Mouse (Mus musculus) CH12F3 (cell line): ENCODE data around the gene Kirrel3.

Experiments used
- in situ Hi-C: fragments of 300-500 bp; cut with MboI; formaldehyde crosslinking; loops from 2 replicates; pipeline ENCODE4 v1.14.3; 2020; ENCODE audit warnings: low sequenced_read_pairs

Gene Kirrel3

GRCm38 (mm10) chr9:34875238-34875637 is 389.5 kb downstream of the Kirrel3 start:
- in situ Hi-C loops, result no loop called here

- in situ Hi-C loops, result no loop called here
Observed at GRCm38 (mm10) chr9:34877186-34877585, 391.5 kb downstream of the Kirrel3 start.

GRCm38 (mm10) chr9:34877799-34878198 is 392.1 kb downstream of the Kirrel3 start:
- in situ Hi-C loops, result no loop called here

- in situ Hi-C loops, result no loop called here
Observed at GRCm38 (mm10) chr9:34881750-34882149, 396.1 kb downstream of the Kirrel3 start.

GRCm38 (mm10) chr9:34882211-34882610 is 396.5 kb downstream of the Kirrel3 start:
- in situ Hi-C loops, result no loop called here

GRCm38 (mm10) chr9:34883122-34883521 is 397.4 kb downstream of the Kirrel3 start:
- in situ Hi-C loops, result no loop called here

GRCm38 (mm10) chr9:34884325-34884724 is 398.6 kb downstream of the Kirrel3 start:
- in situ Hi-C loops, result no loop called here

GRCm38 (mm10) chr9:34884942-34885341 is 399.2 kb downstream of the Kirrel3 start:
- in situ Hi-C loops, result no loop called here

- in situ Hi-C loops, result no loop called here
Observed at GRCm38 (mm10) chr9:34886746-34887145, 401.1 kb downstream of the Kirrel3 start.

- in situ Hi-C loops, result no loop called here
Observed at GRCm38 (mm10) chr9:34887196-34887595, 401.5 kb downstream of the Kirrel3 start.

- in situ Hi-C loops, result no loop called here
Observed at GRCm38 (mm10) chr9:34888298-34888697, 402.6 kb downstream of the Kirrel3 start.

- in situ Hi-C loops, result no loop called here
Observed at GRCm38 (mm10) chr9:34901216-34901615, 415.5 kb downstream of the Kirrel3 start.

GRCm38 (mm10) chr9:34901888-34902287 is 416.2 kb downstream of the Kirrel3 start:
- in situ Hi-C loops, result no loop called here

GRCm38 (mm10) chr9:34905164-34905563 is 419.5 kb downstream of the Kirrel3 start:
- in situ Hi-C loops, result no loop called here

- in situ Hi-C loops, result no loop called here
Observed at GRCm38 (mm10) chr9:34908040-34908439, 422.3 kb downstream of the Kirrel3 start.

- in situ Hi-C loops, result no loop called here
Observed at GRCm38 (mm10) chr9:34911838-34912237, 426.1 kb downstream of the Kirrel3 start.

- in situ Hi-C loops, result no loop called here
Observed at GRCm38 (mm10) chr9:34912273-34912972, 426.7 kb downstream of the Kirrel3 start.

GRCm38 (mm10) chr9:34912996-34913395 is 427.3 kb downstream of the Kirrel3 start:
- in situ Hi-C loops, result no loop called here

- in situ Hi-C loops, result no loop called here
Observed at GRCm38 (mm10) chr9:34918976-34919375, 433.3 kb downstream of the Kirrel3 start.

- in situ Hi-C loops, result no loop called here
Observed at GRCm38 (mm10) chr9:34920116-34920515, 434.4 kb downstream of the Kirrel3 start.

GRCm38 (mm10) chr9:34921941-34922340 is 436.2 kb downstream of the Kirrel3 start:
- in situ Hi-C loops, result no loop called here

GRCm38 (mm10) chr9:34922716-34923115 is 437.0 kb downstream of the Kirrel3 start:
- in situ Hi-C loops, result no loop called here
